Mouse (Mus musculus) G1E (cell line): ENCODE measurements at regions not wholly inside any gene's neighbourhood (a gene's known extent, or its start where the extent isn't known, plus 50 kb on each side); places are given as distances from the start of the nearest gene placed in this dataset.

Experiments
- ATAC-seq: 2 replicates; pipeline ENCODE4 v1.8.0; 2016; ENCODE audit warnings: mild to moderate bottlenecking; ENCODE audit not compliant: insufficient number of reproducible peaks, poor library complexity, low FRiP score, severe bottlenecking; ENCODE audit errors: extremely low read depth
- DNase-seq: peaks from one replicate; pipeline ENCODE4 v3.0.0; 2012; ENCODE audit warnings: low spot score
- H3K27me3 ChIP-seq: 2 replicates; pipeline ENCODE4 v1.6.1; 2012; ENCODE audit warnings: mild to moderate bottlenecking, low read length, inconsistent platforms; ENCODE audit not compliant: insufficient read depth
- H3K36me3 ChIP-seq: replicated peaks from 2 replicates; pipeline ENCODE3; 2012; ENCODE audit warnings: mild to moderate bottlenecking, inconsistent platforms
- H3K4me1 ChIP-seq: 2 replicates; pipeline ENCODE4 v1.6.1; 2012; ENCODE audit warnings: low read depth, low read length, inconsistent platforms, mixed read lengths; ENCODE audit not compliant: insufficient read depth
- H3K4me3 ChIP-seq: 2 replicates; pipeline ENCODE4 v1.5.1; 2012; ENCODE audit warnings: low read depth, mild to moderate bottlenecking, inconsistent platforms, low read length, moderate library complexity, mixed read lengths
- H3K9me3 ChIP-seq: replicated peaks from 2 replicates; pipeline ENCODE4 v1.6.1; 2012; ENCODE audit warnings: inconsistent platforms
- CTCF ChIP-seq: IDR thresholded peaks from 2 replicates; pipeline ENCODE4 v1.5.1; 2012; ENCODE audit warnings: low read depth, low read length, inconsistent platforms, mixed read lengths
- GATA1 ChIP-seq: IDR thresholded peaks from 2 replicates; pipeline ENCODE4 v1.6.1; 2012; ENCODE audit warnings: borderline replicate concordance, low read length, inconsistent platforms, mixed read lengths
- GATA2 ChIP-seq: IDR thresholded peaks from 2 replicates; pipeline ENCODE4 v1.6.1; 2012; ENCODE audit warnings: low read depth, low read length, inconsistent platforms, borderline replicate concordance
- POLR2AphosphoS5 ChIP-seq: IDR thresholded peaks from 2 replicates; pipeline ENCODE4 v1.6.1; 2012; ENCODE audit warnings: low read depth, low read length, inconsistent platforms; ENCODE audit not compliant: insufficient replicate concordance
- TAL1 ChIP-seq: conservative IDR thresholded peaks from 2 replicates; pipeline ENCODE4 v1.6.1; 2012; ENCODE audit warnings: low read depth, low read length, inconsistent platforms, mixed read lengths

DNA sequence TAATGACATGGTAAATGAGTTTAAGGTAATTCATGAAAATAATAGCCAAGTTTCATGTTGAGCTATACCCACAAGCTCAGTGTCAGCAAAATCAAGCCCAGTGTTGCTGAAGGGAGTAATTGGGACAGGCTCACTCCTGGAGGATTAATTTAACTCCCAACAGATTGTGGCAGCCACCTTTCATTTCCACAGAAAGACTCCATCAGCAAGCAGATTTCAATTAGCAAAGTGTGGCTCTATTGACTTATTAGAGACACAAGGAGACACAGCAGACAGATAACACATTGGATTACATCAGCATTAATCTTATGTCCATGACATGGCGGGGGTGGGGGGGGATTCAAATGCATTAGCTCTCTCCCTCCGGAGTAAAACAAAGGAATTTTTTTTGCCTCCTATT, 534.6 kb downstream of the Gsdmc2 start:
- DNase-seq (no peak), ATAC-seq (no peak)
- Histone ChIP-seq H3K9me3 (no peaks in the 10 kb centered on the region), H3K4me1 (no peaks in the 10 kb centered on the region), H3K27me3 (no peaks in the 10 kb centered on the region; the same call in 1 of the 2 replicates), H3K36me3 (no peaks in the 10 kb centered on the region), H3K4me3 (no peak overlapping the region)
- TF ChIP-seq POLR2AphosphoS5 = no peak
- no peak for TF ChIP-seq GATA2
- TF ChIP-seq GATA1 = no peak
- TF ChIP-seq TAL1 = no peak
- TF ChIP-seq CTCF = no peak

DNA sequence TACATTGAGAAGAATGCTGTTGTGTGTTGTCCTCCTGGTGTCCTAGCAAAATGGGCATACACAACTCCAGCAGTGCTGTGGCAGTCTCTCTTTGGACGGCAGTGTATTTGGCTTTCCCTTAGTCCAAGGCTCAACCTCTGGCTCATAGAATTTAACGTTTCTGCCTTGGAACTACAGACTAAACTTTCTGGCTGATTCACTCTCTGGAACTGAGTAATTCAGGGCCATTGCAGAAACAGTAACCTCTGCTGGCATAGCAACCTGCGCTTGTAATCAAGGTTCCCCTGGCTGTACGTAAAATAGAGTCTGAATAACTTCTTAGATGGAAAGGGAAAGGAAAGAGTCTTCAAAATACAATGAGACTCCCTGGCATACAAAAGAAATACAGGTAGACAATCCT, 545.7 kb downstream of the Gsdmc2 start:
- ATAC-seq (no peak), DNase-seq (no peak)
- Histone ChIP-seq H3K9me3 (no peaks in the 10 kb centered on the region), H3K27me3 (no peaks in the 10 kb centered on the region), H3K36me3 (no peaks in the 10 kb centered on the region), H3K4me3 (no peak overlapping the region), H3K4me1 (no peaks in the 10 kb centered on the region)
- TF ChIP-seq CTCF = no peak
- TF ChIP-seq GATA1 = no peak
- no peak for TF ChIP-seq GATA2
- no peak for TF ChIP-seq POLR2AphosphoS5
- TF ChIP-seq TAL1 = no peak

DNA sequence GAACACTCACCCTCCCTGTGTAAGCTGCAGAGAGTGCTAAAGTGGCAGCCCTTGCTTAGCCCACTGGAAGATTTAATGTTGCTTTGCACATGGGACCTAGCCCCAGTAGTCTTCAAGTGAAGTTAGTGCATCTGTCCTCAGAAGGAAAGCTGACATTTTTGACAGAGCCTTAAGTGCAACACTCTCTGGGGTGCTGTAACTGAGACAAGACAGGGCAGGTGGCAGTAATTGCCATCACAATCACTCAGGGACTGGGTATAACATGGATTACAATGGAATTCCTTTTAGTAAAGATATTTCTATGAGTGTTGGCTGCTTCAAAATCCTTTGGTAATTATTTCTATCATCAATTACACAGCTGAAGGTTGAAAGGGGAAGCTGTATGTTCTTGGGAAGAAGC, 556.4 kb downstream of the Gsdmc2 start:
- Histone ChIP-seq H3K27me3 (no peaks in the 10 kb centered on the region), H3K4me1 (no peaks in the 10 kb centered on the region), H3K36me3 (no peaks in the 10 kb centered on the region), H3K4me3 (no peak overlapping the region), H3K9me3 (no peaks in the 10 kb centered on the region)
- DNase-seq = no peak
- no peak for ATAC-seq
- TF ChIP-seq TAL1 = no peak
- no peak for TF ChIP-seq CTCF
- no peak for TF ChIP-seq POLR2AphosphoS5
- TF ChIP-seq GATA1 = no peak
- no peak for TF ChIP-seq GATA2

DNA sequence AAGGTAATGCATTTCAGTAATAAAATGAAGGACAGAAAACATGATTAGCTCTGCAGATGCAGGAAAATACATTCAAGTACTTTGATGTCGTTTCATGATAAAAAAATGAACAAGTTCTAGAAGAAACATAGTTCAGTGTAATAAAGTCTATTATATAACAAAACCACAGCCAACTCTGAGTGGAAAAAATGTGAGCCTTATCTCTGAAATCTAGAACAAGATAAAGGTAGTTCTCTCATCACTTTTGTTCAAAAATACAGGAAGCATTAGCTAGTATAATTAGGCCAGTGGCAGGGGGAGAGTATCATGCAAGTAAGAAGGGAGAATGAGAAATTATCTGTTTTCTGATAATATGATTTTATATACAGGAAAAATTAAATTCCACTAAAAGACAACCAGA, 559.0 kb downstream of the Gsdmc2 start:
- no peak overlapping the region for H3K4me3 ChIP-seq
- ATAC-seq (no peak), DNase-seq (no peak)
- no peaks in the 10 kb centered on the region for H3K9me3 ChIP-seq
- no peaks in the 10 kb centered on the region for H3K36me3 ChIP-seq
- no peaks in the 10 kb centered on the region for H3K4me1 ChIP-seq
- TF ChIP-seq CTCF (no peak), GATA2 (no peak), GATA1 (no peak), POLR2AphosphoS5 (no peak), TAL1 (no peak)
- no peaks in the 10 kb centered on the region for H3K27me3 ChIP-seq

DNA sequence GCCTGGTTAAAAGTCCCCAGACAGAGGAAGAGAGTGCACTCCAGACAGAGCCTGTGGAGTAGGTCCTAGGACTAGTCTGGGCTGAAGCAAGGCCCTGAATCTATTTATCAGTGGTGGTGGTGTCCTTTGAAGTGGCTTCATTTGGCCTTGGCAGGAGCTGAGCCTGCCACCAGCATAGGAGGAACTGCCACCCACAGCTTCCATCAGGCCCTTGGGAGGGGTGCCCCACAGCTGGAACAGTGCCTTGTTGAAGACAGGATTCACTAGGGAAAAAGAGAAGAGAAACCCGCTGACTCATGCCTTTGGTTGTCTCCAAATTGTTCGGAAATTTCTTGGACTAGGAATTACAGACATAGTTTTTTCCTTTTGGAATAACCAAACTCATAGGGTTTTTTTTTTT, 574.6 kb downstream of the Gsdmc2 start:
- TF ChIP-seq POLR2AphosphoS5 = no peak
- TF ChIP-seq GATA2 = no peak
- no peaks in the 10 kb centered on the region for H3K4me1 ChIP-seq
- ATAC-seq (no peak), DNase-seq (no peak)
- H3K9me3 ChIP-seq = no peaks in the 10 kb centered on the region
- no peak overlapping the region for H3K4me3 ChIP-seq
- no peaks in the 10 kb centered on the region for H3K36me3 ChIP-seq
- H3K27me3 ChIP-seq = no peaks in the 10 kb centered on the region

DNA sequence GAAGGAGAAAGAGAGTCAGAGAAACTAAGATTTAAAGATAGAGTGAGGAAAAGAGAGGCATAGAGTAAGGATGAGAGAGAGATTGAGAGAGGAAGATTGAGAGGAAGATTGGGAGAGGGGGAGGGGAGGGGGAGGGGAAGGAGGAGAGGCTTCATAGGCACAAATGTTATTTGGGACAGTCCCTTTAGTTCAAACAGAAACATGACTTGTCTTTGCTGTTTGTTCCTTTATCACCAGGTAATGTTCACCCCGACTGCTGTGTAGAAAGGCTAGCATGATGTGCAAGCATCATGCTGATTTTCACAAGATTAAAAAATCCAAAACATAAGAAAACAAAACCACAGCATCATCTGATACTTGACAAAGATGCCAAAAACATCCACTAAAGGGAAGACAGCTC, 579.1 kb downstream of the Gsdmc2 start:
- H3K27me3 ChIP-seq = peaks cover 5% of the 10 kb centered on the region; the same call in 1 of the 2 replicates
- ATAC-seq = no peak
- no peaks in the 10 kb centered on the region for H3K9me3 ChIP-seq
- H3K4me1 ChIP-seq = no peaks in the 10 kb centered on the region
- DNase-seq = no peak
- TF ChIP-seq POLR2AphosphoS5 (no peak), CTCF (no peak), GATA2 (no peak), GATA1 (no peak), TAL1 (no peak)
- H3K36me3 ChIP-seq = no peaks in the 10 kb centered on the region
- no peak overlapping the region for H3K4me3 ChIP-seq

DNA sequence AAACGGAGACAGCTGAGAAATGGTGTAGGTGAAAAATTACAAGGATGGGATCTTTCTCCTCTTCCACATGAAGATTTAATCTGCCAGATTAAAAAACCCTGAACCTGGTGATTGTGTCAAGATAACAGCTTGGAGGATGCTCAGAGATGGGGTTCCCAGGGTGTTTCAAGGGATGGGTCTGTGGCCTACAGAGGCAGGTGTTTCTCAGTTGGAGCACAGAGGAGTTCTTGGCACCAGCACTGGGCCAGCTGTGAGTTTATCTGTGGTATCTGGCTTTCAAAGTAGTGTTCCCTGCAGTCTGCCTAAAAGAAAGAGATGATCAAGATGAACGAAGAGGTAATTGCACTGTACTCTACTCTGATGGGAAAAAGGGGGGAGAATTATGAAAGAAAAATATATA, 589.2 kb downstream of the Gsdmc2 start:
- no peaks in the 10 kb centered on the region for H3K9me3 ChIP-seq
- no peak overlapping the region for H3K4me3 ChIP-seq
- DNase-seq (no peak), ATAC-seq (no peak)
- H3K4me1 ChIP-seq = no peaks in the 10 kb centered on the region
- no peaks in the 10 kb centered on the region for H3K36me3 ChIP-seq
- H3K27me3 ChIP-seq = no peaks in the 10 kb centered on the region; the same call in 1 of the 2 replicates
- TF ChIP-seq CTCF (no peak), POLR2AphosphoS5 (no peak), GATA1 (no peak), TAL1 (no peak), GATA2 (no peak)
